Mouse (Mus musculus) olfactory bulb, adult 2 months (tissue): Measurements from ENCODE around the gene Exosc2.

Experiments used
- CTCF ChIP-seq: fragments of 200-500 bp; IDR thresholded peaks from 2 replicates; pipeline ENCODE4 v1.5.1; 2012; ENCODE audit warnings: low read depth, mild to moderate bottlenecking, low read length, moderate library complexity; ENCODE audit not compliant: insufficient read depth
- POLR2A ChIP-seq: fragments of 200-500 bp; IDR thresholded peaks from 2 replicates; pipeline ENCODE4 v1.6.1; 2012; ENCODE audit warnings: mild to moderate bottlenecking, low read depth, low read length, moderate library complexity; ENCODE audit not compliant: insufficient read depth

- TF ChIP-seq POLR2A (no peak; the same call in 1 of the 2 replicates), CTCF (no peak)
Observed at GRCm38 (mm10) chr2:31640609-31641507, 29.7 kb upstream of the Exosc2 start.
